Mouse (Mus musculus) hindbrain, postnatal 0 days (tissue): ENCODE data around the gene Hist1h2bj. TPM values are rescaled to one million over a fixed set of nuclear protein-coding genes. Genes with fewer than 3 reads are reported as not detected.

ENCODE experiments used
- ATAC-seq: fragments of 200-750 bp; cut with Nextera tagmentation; 2 replicates; pipeline ENCODE4 v1.8.0; 2017; ENCODE audit warnings: mild to moderate bottlenecking, moderate TSS enrichment, moderate library complexity
- DNase-seq: peaks from one replicate; pipeline ENCODE4 v3.0.0-alpha.2; 2015; ENCODE audit warnings: low spot score
- H3K27ac ChIP-seq: fragments of 300-500 bp; sonication (generic); 2 replicates; pipeline ENCODE4 v1.5.1; 2014; ENCODE audit warnings: mild to moderate bottlenecking
- H3K27me3 ChIP-seq: fragments of 300-500 bp; sonication (generic); 2 replicates; pipeline ENCODE4 v1.6.1; 2014; ENCODE audit warnings: low read length, mixed read lengths; ENCODE audit not compliant: insufficient read depth
- H3K36me3 ChIP-seq: fragments of 300-500 bp; sonication (generic); 2 replicates; pipeline ENCODE4 v1.6.1; 2014; ENCODE audit warnings: low read length, mixed read lengths; ENCODE audit not compliant: insufficient read depth
- H3K4me1 ChIP-seq: fragments of 300-500 bp; sonication (generic); 2 replicates; pipeline ENCODE4 v1.6.1; 2014; ENCODE audit warnings: antibody characterized with exemption, low read length, mixed read lengths; ENCODE audit not compliant: insufficient read depth
- H3K4me2 ChIP-seq: fragments of 300-500 bp; sonication (generic); 2 replicates; pipeline ENCODE4 v1.6.1; 2014; ENCODE audit warnings: low read depth, mild to moderate bottlenecking, low read length, moderate library complexity, mixed read lengths
- H3K4me3 ChIP-seq: fragments of 300-500 bp; sonication (generic); 2 replicates; pipeline ENCODE4 v1.5.1; 2014; ENCODE audit warnings: low read length
- H3K9ac ChIP-seq: fragments of 300-500 bp; sonication (generic); replicated peaks from 2 replicates; pipeline ENCODE4 v1.6.1; 2014; ENCODE audit warnings: mild to moderate bottlenecking, low read length, moderate library complexity, mixed read lengths
- H3K9me3 ChIP-seq: fragments of 300-500 bp; sonication (generic); 2 replicates; pipeline ENCODE4 v1.6.1; 2016; ENCODE audit warnings: low read length, mixed read lengths
- CTCF ChIP-seq: IDR thresholded peaks from 2 replicates; pipeline ENCODE4 v1.5.1; 2016; ENCODE audit warnings: antibody characterized with exemption, control low read depth, low read depth
- WGBS: fragments of 180-500 bp; shearing (Covaris S2); extraction: QIAGEN DNeasy Blood & Tissue Kit; methylation state at CpG from one replicate; pipeline ENCODE4 v1.1.7; 2014; 5-methylcytosine and 5-hydroxymethylcytosine counted together
- polyA plus RNA-seq: library from polyadenylated mRNA; unstranded; fragments of >200 nt; fragmentation: Nextera tagmentation; extraction: Ambion mirVana; gene quantifications from 2 replicates; pipeline ENCODE4 v1.2.1, GENCODE M21; 2015
- total RNA-seq: library from RNA; depleted of rRNA; stranded (reverse); fragments of >200 nt; gene quantifications from 2 replicates; pipeline ENCODE4 v1.2.3, GENCODE M21; 2014

Gene Hist1h2bj
- total and polyA plus RNA-seq, 2 experiments from 2014 or later = 4.2 to 1,409 TPM

GRCm38 (mm10) chr13:22044432-22045155 is 1.6 kb downstream of the Hist1h2bj start:
- no peaks in the 10 kb centered on the region for H3K9me3 ChIP-seq
- H3K9ac ChIP-seq = no peak overlapping the region
- peaks cover 10% of the 10 kb centered on the region; the same call in 1 of the 2 replicates for H3K4me1 ChIP-seq
- ATAC-seq (no peak), DNase-seq (no peak)
- H3K4me2 ChIP-seq = no peak overlapping the region; the same call in 1 of the 2 replicates
- WGBS = 88% methylated on average over 6 of the region's 6 CpGs
- H3K27me3 ChIP-seq = no peaks in the 10 kb centered on the region
- H3K36me3 ChIP-seq = no peaks in the 10 kb centered on the region
- no peak for TF ChIP-seq CTCF
- H3K27ac ChIP-seq = no peak overlapping the region
- no peak overlapping the region for H3K4me3 ChIP-seq

- Histone ChIP-seq H3K4me2 (no peak overlapping the region), H3K9ac (no peak overlapping the region), H3K4me1 (peaks cover 10% of the 10 kb centered on the region; the same call in 1 of the 2 replicates), H3K9me3 (no peaks in the 10 kb centered on the region), H3K36me3 (no peaks in the 10 kb centered on the region), H3K4me3 (no peak overlapping the region), H3K27ac (no peak overlapping the region), H3K27me3 (no peaks in the 10 kb centered on the region)
- no peak for ATAC-seq
- TF ChIP-seq CTCF = no peak
- 66% methylated on average over 2 of the region's 2 CpGs for WGBS
- DNase-seq = no peak
These were observed 2.3 kb downstream of the Hist1h2bj start for GRCm38 (mm10) chr13:22045311-22045710.

- H3K9ac ChIP-seq = no peak overlapping the region
- ATAC-seq (no peak), DNase-seq (no peak)
- H3K4me1 ChIP-seq = no peaks in the 10 kb centered on the region
- H3K4me3 ChIP-seq = no peak overlapping the region
- H3K36me3 ChIP-seq = no peaks in the 10 kb centered on the region
- 81% methylated on average over 2 of the region's 2 CpGs for WGBS
- no peak for TF ChIP-seq CTCF
- H3K27me3 ChIP-seq = no peaks in the 10 kb centered on the region
- no peak overlapping the region for H3K4me2 ChIP-seq
- no peaks in the 10 kb centered on the region for H3K9me3 ChIP-seq
- H3K27ac ChIP-seq = no peak overlapping the region
These were observed 6.0 kb downstream of the Hist1h2bj start for GRCm38 (mm10) chr13:22049041-22049440.

GRCm38 (mm10) chr13:22049737-22050440 is 6.9 kb downstream of the Hist1h2bj start:
- Histone ChIP-seq H3K9ac (peak overlapping the region; percentile 40), H3K4me1 (no peaks in the 10 kb centered on the region), H3K9me3 (no peaks in the 10 kb centered on the region), H3K27ac (peak overlapping the region; percentile 76), H3K4me2 (peak overlapping the region; percentile 67), H3K27me3 (no peaks in the 10 kb centered on the region), H3K36me3 (no peaks in the 10 kb centered on the region), H3K4me3 (peak overlapping the region; percentile 49)
- TF ChIP-seq CTCF = no peak
- WGBS = 2% methylated on average over 14 of the region's 14 CpGs
- peak; percentile 50 for ATAC-seq
- peak; percentile 75 for DNase-seq

GRCm38 (mm10) chr13:22050591-22051522 is 7.8 kb downstream of the Hist1h2bj start:
- H3K27ac ChIP-seq = peak overlapping the region; percentile 76
- H3K4me1 ChIP-seq = no peaks in the 10 kb centered on the region
- no peaks in the 10 kb centered on the region for H3K36me3 ChIP-seq
- no peaks in the 10 kb centered on the region for H3K9me3 ChIP-seq
- H3K9ac ChIP-seq = peak overlapping the region; percentile 40
- ATAC-seq (peak; percentile 97), DNase-seq (peak; percentile 93)
- peak overlapping the region; percentile 67 for H3K4me2 ChIP-seq
- no peaks in the 10 kb centered on the region for H3K27me3 ChIP-seq
- H3K4me3 ChIP-seq = peak overlapping the region; percentile 49
- WGBS = under 1% methylated on average over 52 of the region's 52 CpGs
- peak; percentile 83 for TF ChIP-seq CTCF

GRCm38 (mm10) chr13:22051523-22051859 is 8.5 kb downstream of the Hist1h2bj start:
- ATAC-seq (no peak), DNase-seq (no peak)
- peak overlapping the region; percentile 76; the same call in 1 of the 2 replicates for H3K27ac ChIP-seq
- H3K4me1 ChIP-seq = no peaks in the 10 kb centered on the region
- no peak for TF ChIP-seq CTCF
- H3K4me3 ChIP-seq = peak overlapping the region; percentile 49
- H3K36me3 ChIP-seq = no peaks in the 10 kb centered on the region
- H3K9me3 ChIP-seq = no peaks in the 10 kb centered on the region
- peak overlapping the region; percentile 40; the same call in 1 of the 2 replicates for H3K9ac ChIP-seq
- WGBS = 11% methylated on average over 5 of the region's 5 CpGs
- H3K4me2 ChIP-seq = peak overlapping the region; percentile 67
- H3K27me3 ChIP-seq = no peaks in the 10 kb centered on the region
